Mouse (Mus musculus) CH12.LX (cell line): ENCODE measurements around the gene Prkcq.

ENCODE experiments used
- CTCF ChIP-seq, 2 experiments: IDR thresholded peaks in 1 of 2; conservative IDR thresholded peaks in 1 of 2; 2 replicates each; pipeline ENCODE4 v1.5.1; 2011 to 2012; ENCODE audit warnings: low read depth in 2 of 2, low read length in 2 of 2, improper control_type of control experiment in 1 of 2, inconsistent platforms in 1 of 2, mild to moderate bottlenecking in 1 of 2, moderate library complexity in 1 of 2
- E2F4 ChIP-seq: IDR thresholded peaks from 2 replicates; pipeline ENCODE4 v1.6.1; 2011; ENCODE audit warnings: low read depth, low read length, improper control_type of control experiment; ENCODE audit not compliant: insufficient replicate concordance
- EP300 ChIP-seq: IDR thresholded peaks from 2 replicates; pipeline ENCODE4 v1.6.1; 2011; ENCODE audit warnings: low read length, improper control_type of control experiment
- MAX ChIP-seq: IDR thresholded peaks from 2 replicates; pipeline ENCODE4 v1.6.1; 2011; ENCODE audit warnings: low read length, improper control_type of control experiment
- MAZ ChIP-seq: IDR thresholded peaks from 2 replicates; pipeline ENCODE4 v1.6.1; 2012; ENCODE audit warnings: low read depth, mild to moderate bottlenecking, inconsistent platforms, low read length, improper control_type of control experiment, moderate library complexity
- MXI1 ChIP-seq: IDR thresholded peaks from 2 replicates; pipeline ENCODE4 v1.6.1; 2011; ENCODE audit warnings: mild to moderate bottlenecking, low read depth, low read length, improper control_type of control experiment
- POLR2A ChIP-seq: IDR thresholded peaks from 2 replicates; pipeline ENCODE4 v1.6.1; 2011; ENCODE audit warnings: low read depth, mild to moderate bottlenecking, improper control_type of control experiment, low read length
- RCOR1 ChIP-seq: conservative IDR thresholded peaks from 2 replicates; pipeline ENCODE4 v1.6.1; 2012; ENCODE audit warnings: low read depth, mild to moderate bottlenecking, inconsistent platforms, low read length, improper control_type of control experiment
- TBP ChIP-seq: conservative IDR thresholded peaks from 2 replicates; pipeline ENCODE4 v1.6.1; 2011; ENCODE audit warnings: low read depth, low read length, improper control_type of control experiment
- TCF12 ChIP-seq: IDR thresholded peaks from 2 replicates; pipeline ENCODE4 v1.6.1; 2014; ENCODE audit warnings: low read depth, mild to moderate bottlenecking, inconsistent platforms, low read length, improper control_type of control experiment
- UBTF ChIP-seq: IDR thresholded peaks from 2 replicates; pipeline ENCODE4 v1.6.1; 2012; ENCODE audit warnings: low read depth, mild to moderate bottlenecking, inconsistent platforms, low read length, improper control_type of control experiment, moderate library complexity
- ZMIZ1 ChIP-seq: IDR thresholded peaks from 2 replicates; pipeline ENCODE4 v1.6.1; 2012; ENCODE audit warnings: low read depth, mild to moderate bottlenecking, inconsistent platforms, low read length, improper control_type of control experiment

DNA sequence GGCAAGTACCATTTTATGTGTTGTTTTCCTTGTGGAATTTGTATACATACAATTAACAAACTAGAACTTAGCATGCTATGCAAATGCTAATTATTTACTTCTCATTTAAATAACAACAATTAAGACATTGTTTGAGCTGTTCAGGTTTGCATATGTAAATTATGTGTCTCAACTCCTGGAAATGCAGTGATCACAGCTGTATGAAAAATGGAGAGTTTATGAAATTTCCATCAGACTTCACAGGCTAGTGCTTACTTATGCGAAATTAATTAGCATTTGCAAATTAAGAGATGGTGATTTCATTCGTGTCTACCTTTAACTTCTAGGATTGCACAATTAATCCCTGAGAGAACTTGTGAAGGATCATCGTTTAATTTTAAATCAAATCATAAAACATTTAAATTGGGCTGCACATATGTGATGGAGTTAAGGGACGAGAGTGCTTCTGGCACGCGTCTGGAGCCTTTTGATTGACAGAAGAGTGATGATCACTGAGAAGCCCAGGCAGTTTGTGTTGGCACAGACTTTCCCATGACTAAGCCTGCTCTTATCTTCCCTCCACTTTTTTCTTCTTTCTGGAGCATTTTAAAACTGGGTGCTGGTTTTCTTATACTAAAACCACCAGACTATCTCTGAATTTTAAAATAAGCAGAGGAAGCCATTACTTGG is 20.1 kb upstream of the Prkcq start:
- TF ChIP-seq ZMIZ1 (no peak), POLR2A (no peak), EP300 (no peak), CTCF (conservative IDR thresholded peaks at IDR 0.05 in 1 of 2, IDR thresholded peaks at IDR 0.05 in 1 of 2; ENCODE audit: low read depth in 2 of 2, low read length in 2 of 2) (no peak), TBP (no peak), MXI1 (no peak), TCF12 (no peak), UBTF (no peak), MAZ (no peak), E2F4 (no peak), RCOR1 (no peak), MAX (no peak)
